Mouse (Mus musculus) thymus, postnatal 14 days (tissue): ENCODE measurements around the gene Hbb-bs.
"Not testable (repeated sequence)": the region's sequence is repeated elsewhere in the genome, so short reads cannot be mapped to it uniquely, and the experiment has no call there.

Source experiments
- DNase-seq: peaks from one replicate; pipeline ENCODE4 v3.0.0; 2021

The Hbb-bs gene

GRCm38 (mm10) chr7:103810746-103811145, 17.1 kb downstream of the Hbb-bs start:
- DNase-seq = no peak

DNA sequence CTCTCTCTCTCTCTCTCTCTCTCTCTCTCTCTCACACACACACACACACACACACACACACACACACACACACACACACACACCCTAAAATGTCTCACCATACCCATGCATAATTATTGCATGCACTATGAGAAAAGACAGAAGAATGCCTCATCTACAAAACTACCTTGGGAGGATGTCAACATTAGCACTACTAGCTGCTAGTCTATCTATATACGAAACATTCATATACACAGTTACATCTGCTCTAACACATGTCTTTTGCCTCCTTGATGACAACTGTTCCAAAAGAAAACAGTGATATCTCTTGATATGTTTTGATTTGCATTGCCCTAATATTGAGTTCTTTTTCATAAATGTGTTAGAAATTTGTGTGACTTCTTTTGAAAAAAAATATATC, 17.6 kb downstream of the Hbb-bs start:
- no peak for DNase-seq

DNA sequence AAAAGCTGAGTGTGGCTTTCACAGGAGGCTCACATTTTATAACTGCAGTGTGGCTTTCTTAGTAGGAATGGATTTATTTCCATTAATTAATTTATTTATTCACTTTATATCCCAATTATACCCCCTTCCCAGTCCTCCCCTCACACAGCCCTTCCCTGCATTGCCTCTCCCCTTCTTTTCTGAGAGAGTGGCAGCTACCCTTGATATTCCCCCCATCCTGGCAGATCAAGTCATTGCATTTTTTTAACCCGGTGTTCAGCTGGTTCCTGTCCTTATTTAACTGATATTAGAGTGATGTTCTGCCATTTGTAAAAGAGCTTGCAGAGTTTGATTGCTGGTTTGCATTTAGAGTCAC, 18.1 kb downstream of the Hbb-bs start:
- no peak for DNase-seq

DNA sequence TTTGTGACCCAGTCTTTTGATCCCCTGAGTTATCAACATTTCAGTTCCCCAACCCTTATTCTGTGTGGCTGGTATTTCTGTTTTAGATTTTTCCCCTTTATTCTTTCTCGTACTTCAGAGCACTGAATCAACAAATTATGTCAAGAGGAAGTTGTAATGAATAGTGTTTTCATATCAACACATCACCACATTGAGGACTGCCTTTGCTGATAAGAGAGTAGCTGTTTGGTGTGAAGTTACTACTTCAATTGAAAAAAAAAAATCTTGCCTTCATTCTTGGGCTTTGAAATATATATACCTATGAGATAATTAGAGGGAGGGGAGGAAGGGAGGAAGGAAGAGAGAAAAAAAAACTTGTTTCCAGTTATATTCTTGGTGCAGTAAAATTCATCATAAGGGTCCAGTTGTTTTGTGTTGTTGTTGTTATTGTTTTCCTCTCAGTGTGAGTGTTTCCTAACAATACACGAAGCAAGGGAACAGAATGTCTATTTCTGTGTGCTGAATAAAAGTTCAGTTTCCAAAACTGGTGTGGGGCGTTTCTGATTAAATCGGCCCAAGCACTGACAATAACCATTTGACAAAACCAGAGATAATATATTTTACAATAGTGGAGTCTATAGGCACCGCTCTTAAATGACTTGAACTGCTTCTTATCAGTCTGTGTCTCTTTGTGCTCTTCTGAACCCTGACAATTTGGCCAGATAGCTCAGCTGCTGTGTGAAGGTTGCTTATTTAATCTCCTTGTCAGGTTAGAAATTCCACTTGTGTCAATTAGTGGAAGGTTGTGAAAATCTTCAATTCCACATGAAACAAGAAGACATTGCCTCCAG, 18.7 kb downstream of the Hbb-bs start:
- DNase-seq = no peak

DNA sequence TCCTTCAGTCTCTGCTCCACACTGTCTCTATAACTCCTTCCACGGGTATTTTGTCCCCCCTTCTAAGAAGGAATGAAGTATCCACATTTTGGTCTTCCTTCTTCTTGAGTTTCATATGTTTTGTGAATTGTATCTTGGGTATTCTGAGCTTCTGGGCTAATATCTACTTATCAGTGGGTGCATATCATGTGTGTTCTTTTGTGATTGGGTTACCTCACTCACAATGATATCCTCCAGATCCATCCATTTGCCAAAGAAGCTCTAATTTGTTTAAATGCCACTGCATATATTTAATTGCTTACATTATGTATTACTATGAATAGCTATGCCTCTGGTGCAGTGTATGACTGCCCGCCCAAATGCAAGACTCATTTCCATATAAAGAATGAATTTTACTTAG, 19.8 kb downstream of the Hbb-bs start:
- DNase-seq = not testable (repeated sequence)

GRCm38 (mm10) chr7:103806856-103807255, 21.0 kb downstream of the Hbb-bs start:
- peak; percentile 15 for DNase-seq

GRCm38 (mm10) chr7:103792669-103793388, 35.1 kb downstream of the Hbb-bs start:
- no peak for DNase-seq

DNA sequence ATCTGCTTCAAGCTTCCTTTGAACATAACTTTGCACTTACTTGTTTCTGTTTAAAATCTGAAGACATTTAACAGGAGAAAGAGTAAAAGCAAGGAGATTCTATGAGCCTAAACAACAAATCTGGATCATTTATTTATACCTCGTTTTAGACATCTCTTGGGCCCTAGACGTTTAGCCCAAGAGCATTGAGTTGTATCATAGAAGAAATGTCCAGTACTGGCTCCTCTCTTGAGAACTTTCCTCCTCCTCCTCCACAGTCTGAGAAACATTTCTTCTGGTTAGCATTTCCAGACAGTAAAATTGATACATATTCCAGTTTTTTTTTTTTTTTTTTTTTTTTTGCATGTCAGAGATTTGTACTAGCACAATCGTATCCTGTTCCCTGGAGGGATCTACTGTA, 36.2 kb downstream of the Hbb-bs start, which contains the start of gene Olfr67:
Olfr67 (minus strand) TSS at position 101 of the 400 bp plus-strand sequence.
- DNase-seq = no peak

DNA sequence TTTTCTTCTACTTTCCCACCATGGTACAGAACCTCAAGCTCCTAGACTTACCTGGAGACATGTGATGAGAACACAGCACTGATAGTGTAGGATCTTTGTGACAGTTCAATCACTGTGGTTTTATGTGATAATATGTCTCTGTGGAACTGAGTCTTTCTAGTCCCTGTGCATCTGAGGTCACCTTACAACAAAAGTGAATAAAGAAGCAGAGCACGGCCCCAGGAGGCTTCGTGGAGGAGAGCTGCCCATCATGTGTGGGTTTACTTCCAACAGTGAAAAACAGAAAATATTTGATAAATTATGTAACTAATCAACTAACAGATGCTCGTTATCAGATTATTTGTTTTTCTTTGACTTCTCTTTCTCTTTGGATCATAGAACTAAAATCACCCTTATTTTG, 48.3 kb downstream of the Hbb-bs start, which contains the start of gene Olfr68:
Olfr68 (minus strand) TSS at position 101 of the 400 bp plus-strand sequence.
- DNase-seq = no peak

DNA sequence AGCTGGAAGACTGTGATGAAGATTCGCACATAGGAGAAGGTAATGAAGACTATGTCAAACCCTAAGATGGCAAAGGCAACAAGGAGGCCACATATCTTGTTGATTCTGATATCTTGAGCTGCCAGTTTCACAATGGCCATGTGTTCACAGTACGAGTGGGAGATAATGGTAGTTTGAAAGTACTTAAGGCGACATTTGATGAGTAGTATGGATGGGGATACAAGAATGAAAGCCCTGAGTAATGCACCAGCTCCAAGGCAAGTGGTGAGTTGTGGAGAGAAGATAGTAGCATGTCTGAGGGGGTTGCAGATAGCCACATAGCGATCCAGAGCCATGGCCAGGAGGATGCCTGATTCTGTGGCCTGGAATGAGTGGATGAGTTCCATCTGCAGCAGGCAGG, 50.2 kb downstream of the Hbb-bs start:
- DNase-seq = not testable (repeated sequence)
